Comparison of ENCODE assay signal across 8 mouse cellular contexts in the genomic region with DNA sequence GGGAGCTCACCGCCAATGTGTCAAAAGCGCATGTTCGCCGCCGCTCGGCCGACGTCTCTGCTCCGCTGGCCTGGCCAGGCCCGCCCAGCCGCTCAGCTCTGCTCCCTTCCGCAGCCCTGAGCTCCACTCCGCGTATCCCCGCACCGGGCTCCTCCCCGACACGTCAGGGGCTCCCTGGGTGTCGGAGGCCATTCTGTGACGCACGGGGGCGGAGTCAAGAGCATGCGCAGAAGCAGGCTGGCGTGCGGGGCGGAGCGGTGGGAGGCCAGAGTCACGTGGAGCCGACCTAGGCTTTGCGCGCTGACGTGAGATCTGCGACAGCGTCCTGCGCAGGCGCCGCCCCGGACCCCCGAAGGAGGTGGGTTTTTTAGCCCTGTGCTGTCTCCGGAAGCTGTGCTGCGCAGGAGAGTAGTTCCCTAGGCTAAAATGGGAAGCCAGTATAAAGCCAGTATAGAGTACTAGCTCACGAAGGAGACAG. TPM values are rescaled to one million over a fixed set of nuclear protein-coding genes. Genes with fewer than 3 reads are reported as not detected.
DNase-seq lines count a peak whose midpoint lies in the region; ATAC-seq lines count a peak whose summit lies in the region.

No protein-coding gene starts in this region.

- DNase-seq in ZHBTc4 (ENCODE audit: low read depth, low spot score), result peak; percentile 100
- DNase-seq in gastrocnemius, adult 8-10 months (ENCODE audit: low spot score in 2 of 2), result peak; percentile 99
- DNase-seq in induced T-regulatory cell, adult 2 months (ENCODE audit: low read depth), result peak; percentile 100
- peak; percentile 98 to 99 for DNase-seq in left cerebral cortex, adult 9 months (ENCODE audit: low spot score in 2 of 2)
- DNase-seq in right cerebral cortex, postnatal 14 days, result peak; percentile 100
- DNase-seq in urinary bladder, postnatal 36 days (ENCODE audit: low spot score in 2 of 2), result peak; percentile 99 to 100

- ATAC-seq in common myeloid progenitor, adult 5-6 weeks (replicated peaks; ENCODE audit: low read depth, poor library complexity, severe bottlenecking), result peak; percentile 83
- ATAC-seq in megakaryocyte progenitor cell, adult 5-6 weeks (replicated peaks; ENCODE audit: poor library complexity), result peak; percentile 86

RNA-seq across cellular contexts. Expression of gene Ndel1, which starts 18.7 kb away (rescaled TPM):
- total RNA-seq in common myeloid progenitor, adult 5-6 weeks (2017), result 36.8 and 38.4 TPM in 2 replicates
- total RNA-seq in gastrocnemius, adult 8-10 months (2022), result 10 to 100 TPM; 70.5 to 96.6 (median 85.7) TPM
- total RNA-seq in megakaryocyte progenitor cell, adult 5-6 weeks (2015), result 26.2 and 28.0 TPM in 2 replicates
- 35.9 and 40.5 TPM in 2 replicates for total RNA-seq in megakaryocyte progenitor cell, adult 5-6 weeks (2017)

RNA-seq across cellular contexts. Expression of gene Rnf222, which starts 35.4 kb away (rescaled TPM):
- total RNA-seq in common myeloid progenitor, adult 5-6 weeks (2017), result 0.23 TPM in 1 of 2 replicates, not detected in the other
- under 1 TPM in 1 of 4 experiments, not detected in 3; 0.10 TPM for total RNA-seq in gastrocnemius, adult 8-10 months (2022)
- total RNA-seq in megakaryocyte progenitor cell, adult 5-6 weeks (2015), result not detected in 2 replicates
- total RNA-seq in megakaryocyte progenitor cell, adult 5-6 weeks (2017), result not detected in 2 replicates

RNA-seq across cellular contexts. Expression of gene Rpl26, which starts 48.4 kb away (rescaled TPM):
- 5,501 and 6,055 TPM in 2 replicates for total RNA-seq in common myeloid progenitor, adult 5-6 weeks (2017)
- total RNA-seq in gastrocnemius, adult 8-10 months (2022), result 100 to 1,000 TPM; 671 to 819 (median 724) TPM
- 3,945 and 4,034 TPM in 2 replicates for total RNA-seq in megakaryocyte progenitor cell, adult 5-6 weeks (2015)
- total RNA-seq in megakaryocyte progenitor cell, adult 5-6 weeks (2017), result 6,407 and 6,432 TPM in 2 replicates

Comparison
In these comparisons a context has a peak if more than half of its experiments do, and no peak if none do; other contexts are left out.
1. Peak in every context shown above with its lines: DNase-seq and ATAC-seq.